Mouse (Mus musculus) forebrain, embryonic 12.5 days (tissue): ENCODE results near the gene Nuak1. TPM values are rescaled to one million over a fixed set of nuclear protein-coding genes. Genes with fewer than 3 reads are reported as not detected.

Experiments
- ATAC-seq: fragments of 200-750 bp; cut with Nextera tagmentation; 2 replicates; pipeline ENCODE4 v1.8.0; 2017; ENCODE audit warnings: moderate TSS enrichment; ENCODE audit not compliant: low FRiP score
- H3K27ac ChIP-seq: fragments of 300-500 bp; sonication (generic); 2 replicates; pipeline ENCODE4 v1.5.1; 2016; ENCODE audit warnings: mild to moderate bottlenecking
- H3K27me3 ChIP-seq: fragments of 300-500 bp; sonication (generic); 2 replicates; pipeline ENCODE4 v1.6.1; 2016; ENCODE audit warnings: mild to moderate bottlenecking
- H3K36me3 ChIP-seq: fragments of 300-500 bp; sonication (generic); replicated peaks from 2 replicates; pipeline ENCODE4 v1.6.1; 2016; ENCODE audit warnings: mild to moderate bottlenecking
- H3K4me1 ChIP-seq: fragments of 300-500 bp; sonication (generic); 2 replicates; pipeline ENCODE4 v1.6.1; 2016
- H3K4me2 ChIP-seq: fragments of 300-500 bp; sonication (generic); 2 replicates; pipeline ENCODE4 v1.6.1; 2016; ENCODE audit warnings: mild to moderate bottlenecking, moderate library complexity
- H3K4me3 ChIP-seq: fragments of 300-500 bp; sonication (generic); replicated peaks from 2 replicates; pipeline ENCODE4 v1.5.1; 2016; ENCODE audit warnings: mild to moderate bottlenecking
- H3K9ac ChIP-seq: fragments of 300-500 bp; sonication (generic); 2 replicates; pipeline ENCODE4 v1.6.1; 2016; ENCODE audit warnings: mild to moderate bottlenecking
- H3K9me3 ChIP-seq: fragments of 300-500 bp; sonication (generic); 2 replicates; pipeline ENCODE4 v1.6.1; 2016
- WGBS: fragments of 180-500 bp; shearing (Covaris S2); methylation state at CpG from one replicate; pipeline ENCODE4 v1.1.7; 2016; 5-methylcytosine and 5-hydroxymethylcytosine counted together
- polyA plus RNA-seq: library from polyadenylated mRNA; unstranded; fragments of >200 nt; fragmentation: Nextera tagmentation; extraction: Ambion mirVana; gene quantifications from 2 replicates; pipeline ENCODE4 v1.2.1, GENCODE M21; 2016

The Nuak1 gene
- polyA plus RNA-seq, 1 experiment from 2014 or later = 5.3 TPM

DNA sequence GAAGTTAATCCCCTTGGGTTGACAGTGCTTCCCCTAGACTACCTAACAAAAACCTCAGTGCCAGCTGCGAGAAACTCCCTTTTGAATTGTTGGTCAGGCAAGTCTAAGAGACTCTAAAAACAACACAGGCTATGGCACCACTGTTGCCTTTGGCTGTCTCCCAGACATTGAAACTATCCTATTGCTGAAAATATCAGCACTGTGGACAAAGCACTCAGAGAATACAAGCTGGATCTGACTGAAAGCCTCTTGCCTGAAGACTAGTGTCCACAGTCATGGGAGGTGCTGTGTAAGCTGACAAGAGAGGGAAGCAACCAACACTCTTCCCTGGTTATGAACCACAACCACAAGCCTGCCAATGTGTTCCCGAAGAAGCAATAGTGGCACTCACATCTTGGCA, 96.9 kb downstream of the Nuak1 start:
- Histone ChIP-seq H3K9me3 (no peaks in the 10 kb centered on the region), H3K36me3 (no peaks in the 10 kb centered on the region), H3K9ac (no peak overlapping the region), H3K4me2 (no peak overlapping the region), H3K4me3 (no peak overlapping the region), H3K27ac (no peak overlapping the region), H3K27me3 (no peaks in the 10 kb centered on the region), H3K4me1 (no peaks in the 10 kb centered on the region)
- 94% methylated on average over 2 of the region's 2 CpGs for WGBS
- ATAC-seq = no peak

DNA sequence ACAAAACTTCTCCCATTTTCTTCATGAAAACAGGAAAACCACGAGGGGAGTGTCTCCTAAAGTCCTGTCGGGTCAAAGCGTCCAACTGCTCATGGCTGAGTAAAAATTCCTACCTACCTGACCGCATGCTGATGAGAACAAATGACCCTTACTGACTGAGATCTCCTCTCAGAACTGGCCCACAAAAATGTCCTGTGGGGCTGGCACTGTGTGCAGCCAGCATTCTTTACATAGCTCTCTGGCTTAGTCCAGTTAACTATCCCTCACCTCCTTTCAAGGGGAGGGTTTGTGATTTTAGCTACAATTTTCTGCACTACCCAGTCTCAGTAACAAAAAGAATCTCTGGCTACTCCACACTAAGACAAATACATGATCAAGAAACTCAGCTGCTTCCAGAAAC, 100.9 kb downstream of the Nuak1 start:
- Histone ChIP-seq H3K9me3 (no peaks in the 10 kb centered on the region), H3K4me1 (no peaks in the 10 kb centered on the region), H3K27me3 (no peaks in the 10 kb centered on the region), H3K9ac (no peak overlapping the region), H3K27ac (no peak overlapping the region), H3K4me3 (no peak overlapping the region), H3K4me2 (no peak overlapping the region), H3K36me3 (no peaks in the 10 kb centered on the region)
- WGBS = 63% methylated on average over 4 of the region's 4 CpGs
- ATAC-seq = no peak

DNA sequence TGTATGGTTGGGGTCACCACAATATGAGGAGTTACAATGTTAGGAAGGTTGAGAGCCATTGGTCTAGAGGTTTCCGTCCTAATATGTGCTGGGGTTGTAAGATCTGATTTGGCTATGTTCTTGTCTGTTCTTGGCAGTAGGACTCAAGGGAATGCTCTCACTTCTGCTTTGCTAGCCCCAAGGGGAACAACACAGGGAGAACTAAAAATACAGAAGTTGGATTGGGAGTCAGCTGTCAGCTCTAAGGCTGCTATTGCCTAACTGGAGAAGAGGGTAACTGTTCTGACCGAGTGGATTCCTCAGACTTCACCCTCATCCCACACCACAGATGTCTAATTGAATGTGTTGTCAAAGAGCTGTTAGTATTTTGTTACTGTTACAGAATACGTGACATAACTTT, 101.6 kb downstream of the Nuak1 start:
- no peak for ATAC-seq
- 87% methylated on average over 3 of the region's 3 CpGs for WGBS

DNA sequence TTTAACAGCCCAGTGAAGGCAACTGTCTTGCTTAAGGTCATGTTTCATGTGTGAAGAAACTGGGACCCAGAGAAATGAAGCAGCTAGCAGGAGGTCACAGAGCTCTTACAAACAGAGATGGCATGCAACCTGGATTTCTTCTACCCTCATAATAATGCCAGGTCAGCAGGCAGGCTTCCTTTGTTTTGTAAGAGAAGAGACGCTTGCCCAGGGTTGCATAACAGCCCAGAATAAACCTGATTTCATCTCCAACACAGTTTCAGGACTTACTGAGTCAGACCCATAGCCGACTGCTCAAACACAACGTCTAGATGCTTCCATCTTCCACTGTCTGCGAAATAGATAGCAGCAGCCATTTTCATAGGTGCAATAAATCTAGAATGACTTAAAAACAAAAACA, 105.0 kb downstream of the Nuak1 start:
- Histone ChIP-seq H3K36me3 (no peaks in the 10 kb centered on the region), H3K4me1 (no peaks in the 10 kb centered on the region), H3K27ac (no peak overlapping the region), H3K4me2 (no peak overlapping the region), H3K27me3 (no peaks in the 10 kb centered on the region), H3K4me3 (no peak overlapping the region), H3K9ac (no peak overlapping the region), H3K9me3 (no peaks in the 10 kb centered on the region; the same call in 1 of the 2 replicates)
- 90% methylated on average over 4 of the region's 4 CpGs for WGBS
- no peak for ATAC-seq

More for the DNA sequence above, 101.6 kb downstream of the Nuak1 start:
- no peaks in the 10 kb centered on the region for H3K9me3 ChIP-seq
- no peak overlapping the region for H3K4me2 ChIP-seq
- no peaks in the 10 kb centered on the region for H3K36me3 ChIP-seq
- no peaks in the 10 kb centered on the region for H3K27me3 ChIP-seq
- H3K27ac ChIP-seq = no peak overlapping the region
- H3K9ac ChIP-seq = no peak overlapping the region
- H3K4me1 ChIP-seq = no peaks in the 10 kb centered on the region
- no peak overlapping the region for H3K4me3 ChIP-seq

DNA sequence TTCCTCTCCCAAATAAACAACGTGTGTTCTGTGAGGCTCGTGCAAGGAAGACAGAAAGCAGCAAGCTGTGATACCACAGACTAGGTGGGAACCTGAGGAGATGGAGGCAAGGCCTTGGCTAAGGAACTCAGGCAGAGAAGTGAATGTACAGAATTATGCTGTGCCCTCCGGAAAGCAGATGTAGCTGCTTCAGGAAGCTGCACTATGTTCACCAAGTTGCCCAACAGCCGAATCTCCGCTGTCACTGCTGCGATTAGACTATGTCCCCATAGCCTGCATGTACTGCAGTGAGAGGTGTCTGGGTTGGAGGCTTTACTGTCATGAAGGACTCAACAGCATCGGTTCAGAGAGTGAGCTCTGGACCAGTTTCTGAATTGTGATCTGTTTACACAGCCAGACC, 110.6 kb downstream of the Nuak1 start:
- no peak overlapping the region for H3K4me2 ChIP-seq
- no peak for ATAC-seq
- H3K9me3 ChIP-seq = no peaks in the 10 kb centered on the region; the same call in 1 of the 2 replicates
- no peaks in the 10 kb centered on the region for H3K27me3 ChIP-seq
- H3K36me3 ChIP-seq = no peaks in the 10 kb centered on the region
- H3K4me3 ChIP-seq = no peak overlapping the region
- WGBS = 93% methylated on average over 7 of the region's 7 CpGs
- H3K27ac ChIP-seq = no peak overlapping the region
- H3K4me1 ChIP-seq = no peaks in the 10 kb centered on the region
- no peak overlapping the region for H3K9ac ChIP-seq

DNA sequence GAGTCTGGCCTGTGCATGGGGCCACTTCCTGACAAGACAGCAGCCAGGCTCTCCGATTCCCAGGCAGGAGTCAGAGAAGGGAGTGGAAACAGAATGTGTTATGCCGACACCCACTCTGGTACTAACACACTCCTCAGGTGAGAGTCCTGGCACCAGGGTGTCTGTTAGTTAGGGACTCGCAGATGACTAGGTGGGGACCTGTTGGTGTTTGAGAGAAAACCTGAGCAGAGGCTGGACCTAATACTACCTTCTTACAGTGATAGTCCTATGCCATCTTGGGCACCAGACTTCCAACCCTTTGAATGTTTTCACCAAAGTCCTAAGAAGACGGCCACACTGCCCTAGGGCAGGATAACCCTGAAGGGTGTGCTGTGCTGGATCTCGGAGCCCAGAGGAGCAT, 111.1 kb downstream of the Nuak1 start:
- H3K27me3 ChIP-seq = no peaks in the 10 kb centered on the region
- no peak overlapping the region for H3K4me2 ChIP-seq
- no peak overlapping the region for H3K9ac ChIP-seq
- H3K4me1 ChIP-seq = no peaks in the 10 kb centered on the region
- H3K36me3 ChIP-seq = no peaks in the 10 kb centered on the region
- no peak overlapping the region for H3K27ac ChIP-seq
- no peaks in the 10 kb centered on the region; the same call in 1 of the 2 replicates for H3K9me3 ChIP-seq
- H3K4me3 ChIP-seq = no peak overlapping the region
- ATAC-seq = no peak
- 90% methylated on average over 5 of the region's 5 CpGs for WGBS

DNA sequence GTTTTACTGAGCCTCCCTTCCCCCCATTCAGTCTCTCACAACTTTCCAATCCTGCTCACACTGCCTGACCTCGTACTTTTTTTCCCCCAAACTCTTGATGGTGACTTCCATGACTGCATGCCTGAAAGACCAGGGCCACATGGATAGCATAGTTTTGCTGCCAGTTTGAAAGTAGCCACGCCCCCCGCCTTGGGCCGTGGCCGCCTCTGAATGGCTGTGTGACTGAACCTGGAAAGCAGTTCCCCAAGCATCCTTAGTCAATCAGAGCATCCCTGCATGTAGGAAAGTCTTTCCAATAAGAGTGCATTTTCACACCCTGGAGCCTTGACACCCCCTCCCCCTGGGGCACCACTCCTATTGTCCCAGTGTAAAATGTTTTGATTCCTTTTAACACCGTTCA, 116.4 kb downstream of the Nuak1 start:
- no peak overlapping the region for H3K4me3 ChIP-seq
- ATAC-seq = no peak
- no peak overlapping the region for H3K9ac ChIP-seq
- no peak overlapping the region for H3K4me2 ChIP-seq
- H3K36me3 ChIP-seq = no peaks in the 10 kb centered on the region
- peaks cover 3% of the 10 kb centered on the region; the same call in 1 of the 2 replicates for H3K4me1 ChIP-seq
- no peaks in the 10 kb centered on the region for H3K9me3 ChIP-seq
- WGBS = 57% methylated on average over 6 of the region's 6 CpGs
- H3K27ac ChIP-seq = no peak overlapping the region
- no peaks in the 10 kb centered on the region for H3K27me3 ChIP-seq

Other genes with a start within 250 kb of the Nuak1 start
- gene Ckap4, start 93.5 kb upstream of the Nuak1 start, polyA plus RNA-seq = 72.0 and 72.2 TPM in 2 replicates
- gene Tcp11l2, start 136.0 kb upstream of the Nuak1 start, polyA plus RNA-seq = 10.3 and 11.0 TPM in 2 replicates
- 17.7 and 18.0 TPM in 2 replicates for gene Polr3b, start 181.7 kb upstream of the Nuak1 start, polyA plus RNA-seq